Mouse (Mus musculus) spleen, adult 2 months (tissue): ENCODE measurements around the gene Cxcl9.

Experiments used
- CTCF ChIP-seq: fragments of 200-500 bp; IDR thresholded peaks from 2 replicates; pipeline ENCODE4 v1.5.1; 2011; ENCODE audit warnings: mild to moderate bottlenecking, inconsistent platforms; ENCODE audit not compliant: insufficient read depth, insufficient read length, insufficient replicate concordance; ENCODE audit errors: extremely low read depth
- POLR2A ChIP-seq: fragments of 200-500 bp; IDR thresholded peaks from 2 replicates; pipeline ENCODE4 v1.6.1; 2011; ENCODE audit warnings: low read depth, low read length, inconsistent platforms

- TF ChIP-seq CTCF (no peak), POLR2A (no peak)
These were observed 9.3 kb downstream of the Cxcl9 start for GRCm38 (mm10) chr5:92318596-92318995.
